Mouse (Mus musculus): ENCODE data around the gene C2cd6.

C2cd6 gene

GRCm38 (mm10) chr1:59094705-59095104 lies at the start of gene C2cd6:
Gene C2cd6 (minus strand): TSS chr1:59094900.
- DNase-seq (ENCODE audit: low read depth), result no peak

GRCm38 (mm10) chr1:59142809-59143208 lies 48.1 kb upstream of the C2cd6 start:
- DNase-seq (ENCODE audit: low read depth), result peak; percentile 78

GRCm38 (mm10) chr1:59134419-59134818 lies 39.7 kb upstream of the C2cd6 start:
- no peak for DNase-seq (ENCODE audit: low read depth)

- no peak for DNase-seq (ENCODE audit: low read depth)
These were observed 34.2 kb upstream of the C2cd6 start for GRCm38 (mm10) chr1:59128879-59129278.

GRCm38 (mm10) chr1:59125558-59125957 lies 30.9 kb upstream of the C2cd6 start:
- DNase-seq (ENCODE audit: low read depth), result no peak

GRCm38 (mm10) chr1:59119720-59120457 lies 25.2 kb upstream of the C2cd6 start, which contains the start of gene Tmem237:
Gene Tmem237 (minus strand): TSS chr1:59120408.
- peak; percentile 88 for DNase-seq (ENCODE audit: low read depth)

GRCm38 (mm10) chr1:59110524-59110923 lies 15.8 kb upstream of the C2cd6 start:
- DNase-seq (ENCODE audit: low read depth), result no peak

- DNase-seq (ENCODE audit: low read depth), result no peak
These were observed 7.4 kb upstream of the C2cd6 start for GRCm38 (mm10) chr1:59102071-59102470.

GRCm38 (mm10) chr1:59101020-59101419 lies 6.3 kb upstream of the C2cd6 start:
- no peak for DNase-seq (ENCODE audit: low read depth)

GRCm38 (mm10) chr1:59070867-59071266 lies 23.8 kb downstream of the C2cd6 start:
- peak; percentile 35 for DNase-seq (ENCODE audit: low read depth)

GRCm38 (mm10) chr1:59067976-59068375 lies 26.7 kb downstream of the C2cd6 start:
- no peak for DNase-seq (ENCODE audit: low read depth)

- no peak for DNase-seq (ENCODE audit: low read depth)
These were observed 31.0 kb downstream of the C2cd6 start for GRCm38 (mm10) chr1:59063697-59064096.

- no peak for DNase-seq (ENCODE audit: low read depth)
These were observed 37.7 kb downstream of the C2cd6 start for GRCm38 (mm10) chr1:59056955-59057354.

- no peak for DNase-seq (ENCODE audit: low read depth)
These were observed 43.4 kb downstream of the C2cd6 start for GRCm38 (mm10) chr1:59051306-59051705.

GRCm38 (mm10) chr1:59037723-59038122 lies 57.0 kb downstream of the C2cd6 start:
- no peak for DNase-seq (ENCODE audit: low read depth)

GRCm38 (mm10) chr1:59021556-59021955 lies 73.1 kb downstream of the C2cd6 start:
- no peak for DNase-seq (ENCODE audit: low read depth)

GRCm38 (mm10) chr1:59009250-59009649 lies 85.5 kb downstream of the C2cd6 start:
- peak; percentile 27 for DNase-seq (ENCODE audit: low read depth)

Data from naive thymus-derived CD4-positive, alpha-beta T cell, adult 2 months (primary cell).